Mouse (Mus musculus) cerebellum, adult 11-12 months (tissue): ENCODE data around the gene Tnni2.

ENCODE experiments used
- DNase-seq: peaks from one replicate; pipeline ENCODE4 v3.0.0; 2022

The Tnni2 gene

GRCm38 (mm10) chr7:142487341-142487859 is 45.8 kb downstream of the Tnni2 start:
- no peak for DNase-seq

- no peak for DNase-seq
Measured at GRCm38 (mm10) chr7:142488053-142488452, 46.4 kb downstream of the Tnni2 start.

GRCm38 (mm10) chr7:142493535-142493934 is 51.9 kb downstream of the Tnni2 start:
- no peak for DNase-seq
